Mouse (Mus musculus) ovary, postnatal 14 days (tissue): ENCODE results near the gene Creb5.

ENCODE experiments used
- DNase-seq: peaks from one replicate; pipeline ENCODE4 v3.0.0; 2022; ENCODE audit warnings: low spot score

Creb5 gene

DNA sequence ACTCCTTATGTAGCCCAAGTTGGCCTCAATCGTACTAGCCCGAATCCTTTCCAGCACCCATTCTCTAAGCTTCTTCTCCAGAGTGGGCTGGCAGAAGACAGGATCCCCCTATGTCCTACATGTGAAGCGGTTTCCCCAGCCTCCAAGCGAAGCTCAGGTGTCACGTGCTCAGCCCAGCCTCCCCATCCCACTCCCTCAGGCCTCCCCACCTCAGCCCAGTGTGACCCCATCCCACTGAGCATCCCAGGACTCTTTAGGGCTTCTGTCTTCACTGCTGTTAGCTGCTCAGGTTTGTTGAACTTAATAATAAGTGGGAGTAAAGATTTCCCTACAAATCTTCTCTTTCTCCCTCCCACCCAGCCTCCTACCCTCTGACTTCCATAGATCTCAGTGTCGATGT, 261.2 kb downstream of the Creb5 start:
- no peak for DNase-seq

DNA sequence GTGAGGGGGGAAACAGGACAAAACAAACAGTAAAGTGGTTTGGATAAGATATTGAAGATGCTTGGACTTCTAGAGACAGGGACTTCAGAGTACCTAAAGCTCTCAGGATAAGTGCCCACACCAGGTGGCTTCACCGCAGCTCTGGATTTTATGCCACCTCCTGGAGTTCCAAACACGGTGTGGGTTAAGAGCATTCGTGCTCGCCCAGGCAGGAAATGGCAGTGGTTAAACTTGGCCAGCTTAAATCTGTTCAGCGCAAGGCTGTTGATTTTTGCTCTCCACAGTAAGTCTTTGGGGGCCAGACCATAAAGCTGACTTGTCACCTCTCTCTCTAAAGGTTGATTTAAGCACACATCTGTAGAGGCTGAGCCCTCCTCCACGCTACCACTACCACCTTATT, 262.3 kb downstream of the Creb5 start:
- DNase-seq, result no peak

DNA sequence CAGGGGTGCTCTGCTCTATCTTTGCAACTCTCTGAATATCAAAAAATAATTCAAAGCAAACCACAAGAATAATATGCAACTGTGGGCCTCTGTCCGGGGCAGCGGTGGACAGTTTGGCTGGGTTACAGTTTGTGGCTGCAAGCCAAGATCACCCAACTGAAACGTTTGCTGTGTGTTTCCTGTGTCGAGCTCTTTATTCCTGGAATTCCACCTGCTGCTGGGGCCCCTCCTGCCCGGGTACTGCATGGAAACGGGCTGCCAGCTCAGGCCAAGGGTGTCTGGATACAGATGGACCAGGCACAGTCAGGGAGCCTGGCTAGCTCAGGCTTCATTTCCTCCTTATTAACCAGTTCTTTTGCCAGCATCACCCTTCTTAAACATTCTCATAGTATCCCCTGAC, 269.0 kb downstream of the Creb5 start:
- no peak for DNase-seq

DNA sequence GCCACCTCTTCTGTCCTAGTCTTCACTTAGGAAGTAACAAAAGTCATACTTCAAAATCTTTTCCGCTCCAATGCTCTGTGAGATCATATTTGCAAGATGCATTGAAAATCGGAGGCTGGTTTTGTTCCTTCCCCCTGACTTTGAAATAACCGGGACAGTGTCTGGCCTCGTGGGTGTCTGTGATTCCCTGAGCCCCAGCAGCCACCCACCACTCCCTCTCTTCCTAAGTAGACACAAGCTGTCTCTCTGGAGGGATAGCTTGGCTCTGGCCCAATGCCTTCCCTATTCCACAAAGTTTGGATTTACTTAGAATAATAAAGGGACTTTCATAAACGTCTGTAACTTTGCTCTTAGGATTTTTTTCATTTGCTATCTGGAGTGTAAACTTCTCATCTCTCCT, 273.9 kb downstream of the Creb5 start:
- no peak for DNase-seq

DNA sequence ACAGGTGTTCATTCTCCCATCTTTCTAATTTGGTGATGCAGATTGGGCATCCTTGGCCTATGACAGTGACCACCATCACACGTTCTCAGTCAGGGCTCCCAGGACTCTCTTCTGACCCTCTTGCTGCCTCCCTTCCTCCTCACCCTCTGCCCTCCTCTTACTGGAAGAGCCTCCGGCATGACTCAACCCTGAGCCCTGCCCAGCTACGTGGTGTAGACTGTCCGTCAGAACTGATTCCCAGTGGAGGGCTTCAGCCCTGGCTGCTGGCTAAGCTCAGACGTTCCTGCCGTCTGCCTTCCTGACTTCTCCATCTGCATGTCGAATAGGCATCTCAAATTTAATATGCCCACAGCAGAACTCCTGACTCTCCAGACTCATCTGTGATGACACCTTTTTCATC, 275.5 kb downstream of the Creb5 start:
- no peak for DNase-seq

DNA sequence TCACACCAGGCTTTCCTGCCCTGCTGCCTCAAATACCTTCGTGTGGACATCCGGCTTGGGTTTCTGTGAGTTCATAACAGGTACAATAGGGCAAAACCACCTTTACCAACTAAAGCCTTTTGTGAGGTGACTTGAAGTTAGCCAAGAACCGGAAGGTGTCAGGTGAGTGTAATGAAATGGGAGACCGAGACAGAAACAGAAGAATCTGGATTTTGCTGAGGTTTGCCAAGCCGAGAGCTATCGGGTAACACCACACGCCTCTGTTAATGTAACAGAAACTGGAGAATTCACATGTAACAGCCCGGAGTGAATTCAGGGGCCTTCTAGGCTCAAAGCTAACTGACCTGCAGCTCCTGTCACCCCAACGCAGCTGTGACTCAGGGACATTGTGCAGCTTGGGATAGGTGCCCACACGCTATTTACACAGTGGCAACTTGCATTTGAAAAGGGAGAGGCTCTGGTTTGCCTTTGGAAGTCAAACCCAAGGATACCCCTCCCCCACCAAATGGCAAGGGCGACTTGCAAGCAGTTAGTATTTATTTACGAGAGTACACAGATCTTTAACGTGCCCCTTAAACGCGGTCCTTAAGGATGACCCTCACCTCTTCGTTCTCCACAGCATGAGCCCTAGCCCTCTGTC, 276.6 kb downstream of the Creb5 start:
- no peak for DNase-seq

DNA sequence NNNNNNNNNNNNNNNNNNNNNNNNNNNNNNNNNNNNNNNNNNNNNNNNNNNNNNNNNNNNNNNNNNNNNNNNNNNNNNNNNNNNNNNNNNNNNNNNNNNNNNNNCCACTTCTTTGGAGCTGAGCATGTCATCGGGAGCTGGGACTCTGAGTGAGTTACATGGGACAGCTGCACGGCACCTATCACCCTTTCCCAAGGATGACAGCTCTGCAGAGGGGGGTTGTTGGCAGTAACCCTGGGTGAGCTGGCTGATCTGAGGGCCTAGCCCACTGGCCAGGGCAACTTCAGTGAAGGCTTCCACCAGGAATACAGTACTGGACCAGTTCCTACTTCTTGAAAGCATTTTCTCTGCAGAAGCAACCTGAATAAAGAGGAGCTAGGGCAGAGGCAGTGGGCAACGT, 282.4 kb downstream of the Creb5 start:
- no peak for DNase-seq

DNA sequence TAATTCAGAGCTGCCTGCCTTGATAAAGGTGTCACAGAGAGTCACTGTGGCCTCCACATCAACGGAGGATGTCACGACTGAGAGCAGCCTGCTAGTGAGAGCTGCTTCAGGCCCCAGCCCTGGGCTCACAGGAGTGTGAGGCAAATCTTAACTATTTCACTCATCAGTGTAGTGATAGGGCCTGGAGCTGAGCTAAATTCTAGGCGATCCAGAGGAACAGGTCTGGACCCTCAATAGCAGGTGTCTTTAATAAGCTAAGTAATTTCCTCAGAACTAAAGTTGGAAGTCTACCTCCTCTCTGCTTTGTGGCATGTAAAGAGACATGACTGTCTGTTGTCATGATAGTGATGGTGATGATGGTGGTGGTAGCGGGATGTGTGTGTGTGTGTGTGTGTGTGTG, 283.8 kb downstream of the Creb5 start:
- DNase-seq, result no peak

DNA sequence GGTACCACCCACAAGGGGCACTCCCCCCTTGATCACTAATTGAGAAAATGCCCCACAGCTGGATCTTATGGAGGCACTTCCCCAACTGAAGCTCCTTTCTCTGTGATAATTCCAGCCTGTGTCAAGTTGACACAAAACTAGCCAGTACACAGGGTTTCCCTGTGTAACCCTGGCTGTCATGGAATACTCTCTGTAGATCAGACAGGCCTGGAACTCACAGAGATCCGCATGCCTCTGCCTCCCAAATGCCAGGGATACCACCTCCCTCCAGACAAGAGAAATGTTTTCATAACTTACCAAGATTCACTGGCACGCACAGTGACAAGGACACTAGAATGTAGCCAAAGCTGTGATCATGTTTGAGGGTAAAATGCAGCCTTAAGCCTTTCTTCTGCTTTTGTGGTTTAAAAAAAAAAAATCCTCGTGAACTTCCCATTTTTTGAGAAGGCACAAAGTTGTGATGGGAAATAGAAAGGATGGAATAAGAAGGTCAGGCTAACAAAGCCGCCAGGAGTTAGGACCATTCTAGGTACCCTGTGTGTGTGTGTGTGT, 284.6 kb downstream of the Creb5 start:
- no peak for DNase-seq

DNA sequence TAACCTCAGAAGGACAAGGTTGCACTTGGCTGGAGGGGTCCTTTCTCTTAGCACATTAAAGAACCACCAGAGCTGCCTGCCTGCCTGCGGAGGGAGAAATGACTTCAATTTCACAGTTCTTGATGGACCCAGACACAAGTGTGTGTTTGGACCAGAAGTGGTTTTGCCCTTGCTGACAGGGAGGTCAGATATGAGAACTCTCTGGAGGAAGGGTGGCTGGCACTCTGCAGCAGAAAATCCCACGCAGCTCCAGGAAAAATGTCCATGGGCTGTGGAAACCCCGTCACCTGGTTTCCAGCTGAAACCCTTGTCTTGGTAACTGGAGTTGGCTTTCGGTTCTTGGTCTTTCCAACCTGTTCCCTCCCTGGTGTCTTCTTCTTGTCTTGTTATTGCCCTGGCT, 285.4 kb downstream of the Creb5 start:
- no peak for DNase-seq

DNA sequence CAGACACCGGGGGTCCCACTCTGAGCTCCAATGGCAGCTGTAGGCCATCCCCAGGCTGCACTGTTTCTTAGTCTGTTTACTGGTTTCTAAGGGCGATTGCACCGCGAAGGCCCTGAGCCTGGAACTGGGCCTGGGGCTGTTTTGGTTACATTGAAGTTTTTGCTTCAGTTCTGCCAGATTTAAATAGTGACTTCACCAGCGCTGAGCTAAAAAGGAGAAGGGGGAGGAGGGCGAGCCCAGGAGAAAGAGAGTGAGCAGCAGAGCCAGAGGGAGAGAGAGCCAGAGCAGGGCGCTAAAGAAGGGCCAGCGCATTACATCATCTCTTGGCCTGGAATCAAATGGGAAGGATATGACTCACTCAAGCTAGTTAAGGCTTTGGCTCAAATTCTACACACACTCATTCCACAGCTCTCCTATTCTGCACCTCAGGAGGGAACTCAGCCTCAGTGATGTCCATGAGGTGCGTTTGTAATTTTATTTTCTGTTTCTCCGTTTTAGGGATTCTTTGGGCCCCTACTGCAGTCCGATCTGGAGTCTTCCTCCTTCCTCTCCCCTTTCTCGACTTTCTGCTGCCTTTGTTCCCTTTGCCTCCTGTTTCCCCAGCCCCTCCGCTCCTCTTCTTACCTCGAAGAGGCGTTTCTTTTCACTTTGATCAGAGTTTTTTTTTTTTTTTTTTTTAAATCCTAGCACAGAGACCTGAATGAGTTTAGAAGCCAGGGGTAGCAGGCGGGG, 286.1 kb downstream of the Creb5 start:
- DNase-seq, result peak; percentile 76

DNA sequence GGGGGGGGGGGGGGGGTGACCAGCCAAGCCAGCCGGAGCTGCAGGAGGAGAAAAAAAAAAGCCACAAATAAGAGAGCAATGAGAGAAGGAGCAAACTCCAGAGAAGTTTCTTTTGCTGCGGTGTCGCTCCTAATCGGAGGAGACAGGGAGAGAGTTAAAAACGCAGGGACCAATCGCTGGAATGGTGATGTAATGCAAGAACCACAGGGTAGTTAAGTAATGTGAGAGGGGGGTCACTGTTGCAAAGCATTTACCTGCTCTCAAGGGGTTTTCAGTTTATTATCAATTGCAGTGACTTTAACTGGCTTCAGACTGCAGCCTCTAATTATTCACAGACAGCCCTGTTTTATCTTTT, 286.6 kb downstream of the Creb5 start:
- no peak for DNase-seq

DNA sequence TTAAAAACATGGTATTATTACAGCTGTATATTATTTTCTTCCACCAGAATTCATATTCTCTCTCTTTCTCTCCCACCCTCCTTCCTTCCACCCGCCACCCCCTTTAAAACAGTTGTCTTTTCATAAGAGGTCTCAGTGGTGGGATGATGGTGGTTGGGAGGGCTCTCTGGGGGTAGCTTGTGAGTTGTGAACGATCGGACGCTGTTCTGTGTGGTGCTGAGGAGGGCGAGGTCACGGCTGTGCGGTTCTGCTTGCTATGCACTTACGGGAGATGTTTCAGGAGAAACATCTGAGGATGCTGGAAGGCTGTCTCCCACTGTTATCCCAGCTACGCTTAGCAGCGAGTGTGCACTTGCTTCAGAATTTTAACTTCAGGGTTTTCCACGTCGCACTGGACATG, 287.0 kb downstream of the Creb5 start:
- no peak for DNase-seq

DNA sequence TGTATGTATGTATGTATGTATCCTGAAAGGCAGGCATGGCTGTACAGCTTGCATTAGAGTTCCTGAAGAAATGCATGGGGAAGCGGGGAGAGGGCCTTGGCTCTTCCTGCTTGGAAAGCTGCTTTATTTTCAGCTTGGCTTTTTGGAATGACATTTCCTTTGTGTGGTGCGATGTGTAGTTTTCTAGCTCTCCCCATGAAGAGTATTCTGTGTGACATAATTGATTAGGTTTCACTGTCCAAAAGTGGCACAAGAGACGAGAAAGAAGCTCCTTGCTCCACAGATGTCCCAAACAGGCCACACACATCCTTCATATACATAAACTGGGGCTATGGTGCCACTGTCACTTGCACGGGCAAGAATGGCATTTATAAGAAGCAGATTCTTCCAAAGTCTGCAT, 288.1 kb downstream of the Creb5 start:
- DNase-seq, result no peak

DNA sequence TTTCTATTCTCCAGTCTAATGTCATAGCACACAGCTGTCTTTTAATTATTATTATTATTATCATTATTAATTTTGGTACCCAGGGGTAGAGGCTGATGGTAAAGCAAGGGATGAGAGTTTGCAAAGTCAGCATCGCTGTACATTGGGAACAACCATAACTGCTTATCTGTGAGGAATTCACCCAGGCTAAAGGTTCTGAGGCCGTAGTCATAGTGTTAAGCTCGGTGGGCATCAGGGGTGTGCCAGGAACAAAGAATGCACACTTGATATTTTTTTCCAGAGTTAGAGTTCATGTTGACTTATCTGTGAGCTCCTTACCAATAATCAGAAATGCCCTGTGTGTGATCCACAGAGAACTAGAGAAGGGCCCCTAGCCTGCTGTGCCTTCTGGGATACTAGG, 288.8 kb downstream of the Creb5 start:
- no peak for DNase-seq

DNA sequence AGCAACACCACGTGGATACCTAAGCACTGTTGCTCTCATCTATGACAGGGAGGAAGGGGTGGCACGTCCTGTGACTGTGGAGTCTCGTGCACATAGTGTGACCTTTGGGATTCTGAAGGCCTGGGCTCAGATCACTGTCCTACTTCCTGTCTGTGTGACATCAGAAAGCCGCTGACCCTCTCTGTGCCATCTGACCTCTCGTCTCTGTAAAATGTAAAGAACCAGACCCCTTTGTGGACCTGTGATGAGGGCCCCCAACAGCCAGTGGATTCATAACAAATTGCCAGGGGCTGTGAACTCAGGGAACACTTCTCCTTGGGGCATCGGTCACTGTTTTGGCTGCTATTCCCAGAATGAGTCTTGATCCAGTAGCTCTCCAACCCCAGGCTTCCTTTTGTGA, 289.8 kb downstream of the Creb5 start:
- DNase-seq, result no peak

DNA sequence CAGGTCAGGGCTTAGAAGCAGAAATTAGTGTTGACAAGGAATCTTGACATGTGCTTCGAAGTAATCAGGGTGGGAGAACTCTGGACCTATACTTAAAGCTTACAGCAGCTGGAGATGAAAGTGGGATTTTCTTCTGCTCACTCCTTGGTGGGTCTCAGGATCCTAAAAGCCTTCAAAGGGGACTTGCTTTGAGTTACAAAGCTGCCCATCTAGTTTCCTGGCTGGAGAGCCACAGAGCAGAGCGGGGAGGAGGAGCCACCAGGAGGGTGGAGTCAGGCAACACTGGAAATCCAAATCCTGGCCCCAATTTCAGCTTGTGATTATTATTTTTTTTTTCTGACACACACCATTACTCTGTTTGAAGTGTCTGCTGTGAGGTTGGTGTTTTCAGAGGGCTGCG, 290.7 kb downstream of the Creb5 start:
- no peak for DNase-seq

DNA sequence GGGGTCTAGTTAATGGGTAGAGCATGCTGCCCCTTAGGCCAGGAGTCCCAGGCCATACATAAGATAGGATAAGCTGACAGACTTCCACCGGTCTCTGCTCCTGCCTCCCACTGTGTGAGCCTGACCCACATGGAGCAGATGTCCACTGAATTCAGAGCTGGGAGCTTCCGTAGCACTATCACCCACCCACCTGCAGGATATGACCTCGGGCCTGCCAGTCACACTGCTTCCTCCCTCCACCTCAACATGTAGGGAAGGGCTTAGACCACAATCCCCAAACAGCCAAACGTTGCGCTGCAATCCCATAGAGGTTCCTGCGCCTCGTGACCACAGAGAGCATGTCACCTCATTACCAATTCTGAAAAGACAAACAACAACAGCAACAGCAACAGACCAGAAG, 293.3 kb downstream of the Creb5 start:
- no peak for DNase-seq

DNA sequence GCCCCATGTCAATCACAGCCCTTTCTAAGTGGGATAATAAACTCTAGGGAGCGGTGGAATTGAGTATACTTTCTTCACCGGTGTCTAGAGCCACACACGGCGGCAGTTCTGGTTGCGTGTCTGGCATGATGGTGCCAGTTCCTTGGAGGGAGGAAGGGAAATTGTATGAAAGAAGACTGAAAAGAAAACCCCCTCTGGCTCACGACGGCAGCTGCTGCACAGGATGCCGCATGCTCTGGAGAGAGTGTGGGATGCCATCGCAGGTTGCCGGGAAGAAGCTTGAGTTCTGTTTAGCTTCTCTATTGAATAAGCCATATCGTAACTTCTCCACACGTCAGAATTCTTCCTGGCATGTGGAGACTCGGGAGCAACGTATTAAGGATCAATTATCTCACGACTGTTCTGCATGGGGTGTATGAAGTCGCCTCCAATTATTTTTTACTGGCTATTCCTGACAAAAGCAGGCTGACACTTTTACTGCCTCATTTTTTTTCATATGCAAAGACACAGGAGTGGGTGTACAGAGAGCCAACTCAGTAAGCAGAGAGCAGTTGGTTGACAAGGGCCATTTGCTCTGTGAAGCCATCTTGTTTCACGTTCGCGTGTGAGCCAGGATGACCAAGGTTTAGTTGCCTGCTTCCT, 296.3 kb downstream of the Creb5 start:
- no peak for DNase-seq

DNA sequence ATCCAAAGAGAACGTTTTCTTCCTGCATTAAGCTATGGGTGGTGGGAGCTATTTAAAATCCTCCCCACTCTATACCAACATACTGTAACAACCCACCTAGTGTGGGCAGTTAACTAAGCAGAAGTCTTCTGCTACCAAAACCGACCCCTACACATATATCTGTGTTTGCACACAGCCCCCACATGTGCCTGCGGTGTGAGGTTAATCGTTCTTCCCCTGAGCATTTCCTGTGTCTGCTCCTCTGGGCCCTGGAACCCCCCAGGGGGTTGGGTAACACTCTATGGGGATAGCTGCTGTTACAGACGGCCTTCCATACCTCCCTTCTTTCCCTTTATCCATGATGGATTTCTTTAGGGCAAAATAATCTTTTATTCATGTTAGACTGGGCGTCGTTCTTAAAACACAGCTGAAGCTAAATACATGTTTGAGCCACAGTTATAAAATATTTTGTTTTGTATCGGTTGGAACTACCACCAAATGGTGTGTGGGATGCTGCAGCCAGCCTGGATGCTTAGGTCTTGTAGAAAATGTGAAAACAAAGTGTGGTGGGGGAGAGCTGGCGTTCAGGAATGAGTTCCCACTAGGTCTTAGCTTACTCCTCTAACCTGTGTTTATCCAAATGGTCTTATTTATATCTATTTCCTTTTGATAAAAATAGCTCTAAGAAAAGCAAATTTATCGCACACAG, 297.8 kb downstream of the Creb5 start:
- DNase-seq, result no peak

DNA sequence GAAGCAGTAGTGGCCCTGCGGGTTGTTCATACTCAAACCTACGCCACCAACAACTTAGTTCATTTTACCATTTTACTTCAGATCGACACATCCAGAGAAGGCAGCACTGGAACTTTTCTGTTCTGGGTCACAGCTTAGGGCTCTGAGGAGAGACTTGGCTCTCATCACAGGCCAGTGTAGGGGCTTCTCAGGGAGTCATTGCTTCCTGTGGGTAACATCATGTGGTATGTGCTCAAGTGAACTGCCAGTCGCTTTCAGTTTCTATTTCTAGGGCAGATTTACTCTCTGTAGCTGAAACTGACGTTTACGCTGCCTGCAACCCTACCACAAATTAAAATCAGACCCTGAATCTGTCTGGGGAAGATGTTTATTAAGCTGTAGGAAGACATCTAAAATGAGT, 302.7 kb downstream of the Creb5 start:
- no peak for DNase-seq

DNA sequence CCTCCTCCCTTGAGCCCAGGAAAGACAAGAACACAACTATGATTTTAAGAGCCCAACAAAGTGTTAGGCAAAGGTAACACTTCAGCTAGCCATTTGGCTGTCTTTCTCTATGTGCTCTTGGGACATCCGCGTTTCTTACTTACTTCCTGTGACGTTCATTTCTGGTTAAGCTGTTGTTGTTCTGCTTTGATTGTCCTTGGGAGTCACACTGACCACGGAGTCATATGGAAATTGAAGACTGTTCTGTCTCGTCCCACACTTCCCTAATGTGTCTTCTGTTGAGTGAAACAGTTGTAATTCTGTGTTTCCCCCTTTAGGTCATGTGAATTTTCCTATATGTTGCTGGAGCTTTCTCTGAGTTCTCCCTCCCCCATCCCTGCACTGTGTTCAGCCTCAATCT, 305.2 kb downstream of the Creb5 start:
- DNase-seq, result no peak

DNA sequence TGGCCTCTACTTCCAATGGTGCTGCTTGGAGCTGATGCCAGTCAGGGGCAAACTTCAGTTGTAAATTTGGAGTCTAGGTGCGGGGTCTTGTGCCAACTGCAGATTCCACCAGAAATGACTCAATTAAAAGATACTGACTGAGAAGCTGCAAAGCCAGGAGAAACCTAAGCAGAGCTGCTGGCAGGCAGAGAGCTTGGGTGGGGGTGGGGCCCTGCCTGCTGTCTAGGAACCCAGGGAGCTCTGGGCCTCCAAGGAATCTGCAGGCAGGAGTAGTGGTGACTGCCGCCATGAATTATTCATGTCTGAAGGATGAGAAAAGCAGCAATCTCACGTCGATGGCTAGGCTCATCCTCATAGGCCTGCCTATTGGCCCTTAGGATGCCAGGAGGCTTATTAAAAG, 306.5 kb downstream of the Creb5 start:
- no peak for DNase-seq
